Mouse (Mus musculus) G1E-ER4 (cell line): ENCODE data around the gene Galnt9. TPM values are rescaled to one million over a fixed set of nuclear protein-coding genes. Genes with fewer than 3 reads are reported as not detected.

Source experiments
- GATA1 ChIP-seq: IDR thresholded peaks from one replicate; pipeline ENCODE4 v1.8.0; 2012; ENCODE audit warnings: low read length, inconsistent platforms
- polyA plus RNA-seq: library from polyadenylated mRNA; stranded (reverse); fragments of >175 nt; gene quantifications from 2 replicates; pipeline ENCODE4 v1.2.3, GENCODE M21; 2012

The Galnt9 gene
- polyA plus RNA-seq, 1 experiment = not detected

DNA sequence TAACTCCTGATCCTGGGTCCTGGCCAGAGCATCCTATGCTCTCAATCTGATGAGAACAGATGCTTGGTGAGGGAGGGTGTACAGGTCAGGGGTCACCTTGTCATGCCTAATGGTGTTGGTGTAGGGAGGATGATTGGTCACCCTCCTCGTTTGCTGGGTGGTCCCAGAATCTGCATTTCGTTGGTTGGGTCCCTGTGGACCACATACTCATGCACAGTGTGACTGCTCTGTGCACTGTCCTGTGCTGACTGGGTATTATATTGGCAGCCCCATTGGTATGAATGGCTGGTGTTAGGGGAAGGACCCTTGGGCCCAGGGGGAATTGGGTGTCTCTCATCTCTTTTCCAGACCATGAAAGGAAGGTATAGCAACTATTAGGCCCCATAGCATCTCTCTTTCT is 11.0 kb downstream of the Galnt9 start:
- no peak for TF ChIP-seq GATA1

DNA sequence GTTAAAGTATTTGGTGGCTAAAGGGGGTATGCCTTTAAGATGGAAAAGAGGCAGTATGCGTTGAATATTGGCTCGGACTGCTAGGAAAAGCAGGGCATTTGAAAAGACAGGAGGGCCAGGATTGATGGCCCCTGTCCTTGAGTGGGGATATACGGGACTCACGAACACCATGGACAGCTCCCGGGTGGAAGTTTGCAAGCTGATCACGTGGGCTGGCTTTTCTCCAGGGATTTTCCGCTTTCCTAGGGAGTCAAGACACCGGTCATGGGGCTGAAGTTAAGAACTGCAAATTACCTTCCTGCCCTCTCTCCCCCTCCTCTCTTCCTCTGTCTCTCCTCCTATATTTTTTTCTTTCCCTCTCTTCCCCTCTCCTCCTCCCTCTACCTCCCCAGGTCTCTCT is 14.2 kb downstream of the Galnt9 start:
- TF ChIP-seq GATA1 = no peak

GRCm38 (mm10) chr5:110559679-110560078 is 15.5 kb downstream of the Galnt9 start:
- TF ChIP-seq GATA1 = no peak

DNA sequence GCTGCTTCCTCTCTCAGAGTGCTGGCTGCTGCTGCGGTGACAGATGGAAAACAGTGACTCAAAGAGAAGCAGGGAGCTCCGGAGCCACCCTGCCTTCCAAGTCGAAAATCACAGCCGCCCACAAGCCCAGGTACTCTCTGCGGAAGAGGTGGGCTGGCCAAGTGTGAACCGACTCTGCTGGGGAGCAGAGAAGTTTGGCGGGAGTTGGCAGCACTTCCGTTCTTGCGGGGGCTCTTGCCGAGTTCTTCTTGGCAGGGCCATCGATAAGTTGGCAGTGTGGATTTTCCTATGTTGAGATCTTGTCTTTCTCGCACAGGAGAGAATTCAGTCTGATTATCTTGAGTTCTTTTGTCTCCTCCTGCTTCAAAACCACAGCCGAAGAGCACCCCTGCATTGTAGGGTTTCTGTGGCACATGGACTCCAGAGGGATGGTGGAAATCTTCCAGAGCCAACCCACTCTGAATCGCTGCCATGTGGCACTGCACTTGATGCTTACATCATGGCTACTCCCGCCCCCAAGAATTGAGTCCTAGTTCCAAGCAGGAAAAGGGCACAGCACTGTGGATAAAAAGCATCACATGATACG is 18.7 kb downstream of the Galnt9 start:
- TF ChIP-seq GATA1 = no peak

DNA sequence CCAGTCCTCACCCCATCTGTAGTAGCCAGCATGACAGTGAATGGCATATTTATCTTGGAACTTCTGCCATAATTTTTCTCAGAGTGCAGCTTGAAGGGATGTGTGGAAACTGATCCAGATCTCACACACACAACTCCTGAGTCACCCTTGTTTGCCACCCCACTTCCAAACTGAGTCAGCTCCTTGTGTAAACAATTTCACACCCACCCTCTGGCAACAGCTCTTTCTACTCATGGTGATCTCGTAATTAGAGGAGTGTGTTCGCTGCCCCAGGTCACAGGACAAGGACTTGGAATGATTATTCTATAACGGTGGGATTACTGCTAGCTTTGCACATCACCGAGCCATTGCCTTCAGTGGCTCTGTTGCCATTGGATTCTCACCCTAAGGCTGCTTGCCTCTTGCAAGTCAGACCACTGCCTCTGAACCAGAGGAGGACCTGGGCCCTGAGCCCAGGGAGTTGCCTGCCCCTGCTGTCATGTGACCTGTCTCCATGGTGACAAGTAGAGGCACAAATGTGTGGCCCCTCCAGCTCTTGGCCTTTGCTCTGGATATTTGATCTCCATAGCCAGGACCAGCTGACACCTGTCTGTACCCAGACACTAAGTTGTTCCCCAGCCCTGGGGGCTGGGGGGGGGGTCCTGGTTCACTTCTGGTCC is 21.0 kb downstream of the Galnt9 start:
- TF ChIP-seq GATA1 = no peak

- TF ChIP-seq GATA1 = no peak
These were observed 23.4 kb downstream of the Galnt9 start for GRCm38 (mm10) chr5:110567547-110567946.

- no peak for TF ChIP-seq GATA1
These were observed 30.7 kb downstream of the Galnt9 start for GRCm38 (mm10) chr5:110574888-110575287.

- TF ChIP-seq GATA1 = no peak
These were observed 35.1 kb downstream of the Galnt9 start for GRCm38 (mm10) chr5:110579296-110579695.

DNA sequence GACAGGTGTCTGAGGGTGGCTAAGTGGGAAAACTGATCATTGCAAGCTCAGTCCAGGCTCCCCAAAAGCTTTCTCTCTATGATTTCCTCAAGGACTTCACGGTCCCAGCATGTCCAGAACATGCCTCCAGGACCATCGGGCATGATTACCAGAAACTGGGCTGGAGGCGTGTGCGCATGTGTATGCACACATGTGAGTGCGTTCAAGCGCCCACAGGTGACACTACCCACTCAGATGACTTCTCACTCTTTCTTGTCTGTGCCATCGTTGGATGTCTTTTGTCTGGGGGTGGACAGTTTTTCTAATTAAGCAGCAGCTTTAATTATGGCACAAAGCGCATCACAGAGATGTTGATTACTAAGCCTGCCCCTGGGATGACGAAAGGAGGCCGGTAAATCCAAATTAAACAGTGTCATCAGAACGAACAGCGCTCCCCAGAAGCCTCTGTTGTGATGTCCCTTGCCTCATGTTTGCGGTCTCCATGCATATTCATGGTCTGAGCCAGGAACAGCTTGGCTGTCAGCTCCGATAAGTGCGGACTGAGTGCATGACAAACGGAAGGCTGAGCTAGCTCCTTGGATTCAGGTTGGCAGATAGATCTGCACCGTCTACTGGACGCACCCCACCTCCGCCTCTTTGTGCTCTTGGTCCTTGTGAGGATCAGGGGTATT is 36.5 kb downstream of the Galnt9 start:
- no peak for TF ChIP-seq GATA1

GRCm38 (mm10) chr5:110582647-110583538 is 38.7 kb downstream of the Galnt9 start:
- no peak for TF ChIP-seq GATA1

DNA sequence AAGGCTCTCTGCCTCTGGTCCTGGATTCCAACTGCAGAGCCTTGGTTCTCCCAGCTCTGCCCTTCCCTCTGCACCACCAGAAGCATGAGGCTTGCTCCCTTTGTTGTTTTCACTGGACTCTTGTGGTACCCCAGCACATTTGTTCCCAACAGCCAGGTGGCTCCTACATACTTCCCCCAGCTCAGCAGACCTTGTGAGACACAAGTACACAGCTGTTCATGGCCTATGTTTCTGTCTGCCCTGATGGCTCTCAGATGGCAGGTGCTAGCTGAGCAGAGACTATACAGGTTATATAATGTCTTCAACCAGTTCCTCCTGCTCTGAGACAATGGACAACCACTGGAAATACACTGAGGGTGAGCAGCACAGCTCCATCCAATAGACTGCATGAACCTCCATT is 43.3 kb downstream of the Galnt9 start:
- TF ChIP-seq GATA1 = no peak

GRCm38 (mm10) chr5:110589833-110590232 is 45.7 kb downstream of the Galnt9 start:
- no peak for TF ChIP-seq GATA1

GRCm38 (mm10) chr5:110594465-110594864 is 50.3 kb downstream of the Galnt9 start:
- no peak for TF ChIP-seq GATA1

GRCm38 (mm10) chr5:110595341-110595740 is 51.2 kb downstream of the Galnt9 start:
- no peak for TF ChIP-seq GATA1

- TF ChIP-seq GATA1 = no peak
These were observed 52.1 kb downstream of the Galnt9 start for GRCm38 (mm10) chr5:110596086-110596780.
